Mouse (Mus musculus): ENCODE measurements at regions not wholly inside any gene's neighbourhood (a gene's known extent, or its start where the extent isn't known, plus 50 kb on each side); places are given as distances from the start of the nearest gene placed in this dataset.

GRCm38 (mm10) chrX:70261360-70261759 is 103.5 kb downstream of the Ids start:
- no peaks in the 10 kb centered on the region for H3K4me1 ChIP-seq (ENCODE audit: control insufficient read depth, insufficient read depth, low read length)
- no peak for TF ChIP-seq CTCF (IDR thresholded peaks at IDR 0.05; ENCODE audit: insufficient read depth, low read length)
- TF ChIP-seq POLR2A (IDR thresholded peaks at IDR 0.05; ENCODE audit: borderline replicate concordance, extremely low read depth, low read depth, low read length) = no peak
- 46% methylated on average over 1 of the region's 1 CpGs for WGBS
- DNase-seq = no peak
- H3K4me3 ChIP-seq (replicated peaks; ENCODE audit: extremely low read depth, low read depth, low read length) = no peak overlapping the region

DNA sequence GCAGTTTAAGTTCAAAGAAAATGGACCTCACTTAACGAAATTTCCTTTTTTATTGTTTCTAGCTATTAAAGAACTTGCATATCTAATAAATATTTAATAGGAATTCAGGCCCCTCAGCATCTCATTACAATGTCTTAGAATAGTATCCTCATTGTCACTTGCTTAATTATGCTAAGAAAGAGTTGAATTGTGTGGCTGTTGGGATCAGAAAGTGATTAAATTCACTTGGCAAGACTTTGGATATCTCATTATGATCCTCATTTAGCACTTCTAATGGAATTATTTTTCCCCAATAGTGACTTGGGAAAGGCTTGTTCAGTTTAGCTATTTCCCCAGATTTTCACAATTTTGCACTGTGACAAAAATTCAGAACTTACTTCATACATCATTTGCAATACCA is 148.9 kb downstream of the Ids start:
- 68% methylated on average over 1 of the region's 1 CpGs for WGBS
- Histone ChIP-seq H3K4me1 (ENCODE audit: control insufficient read depth, insufficient read depth, low read length) (no peaks in the 10 kb centered on the region), H3K4me3 (replicated peaks; ENCODE audit: extremely low read depth, low read depth, low read length) (no peak overlapping the region)
- DNase-seq = no peak
- no peak for TF ChIP-seq CTCF (IDR thresholded peaks at IDR 0.05; ENCODE audit: insufficient read depth, low read length)
- no peak for TF ChIP-seq POLR2A (IDR thresholded peaks at IDR 0.05; ENCODE audit: borderline replicate concordance, extremely low read depth, low read depth, low read length)

DNA sequence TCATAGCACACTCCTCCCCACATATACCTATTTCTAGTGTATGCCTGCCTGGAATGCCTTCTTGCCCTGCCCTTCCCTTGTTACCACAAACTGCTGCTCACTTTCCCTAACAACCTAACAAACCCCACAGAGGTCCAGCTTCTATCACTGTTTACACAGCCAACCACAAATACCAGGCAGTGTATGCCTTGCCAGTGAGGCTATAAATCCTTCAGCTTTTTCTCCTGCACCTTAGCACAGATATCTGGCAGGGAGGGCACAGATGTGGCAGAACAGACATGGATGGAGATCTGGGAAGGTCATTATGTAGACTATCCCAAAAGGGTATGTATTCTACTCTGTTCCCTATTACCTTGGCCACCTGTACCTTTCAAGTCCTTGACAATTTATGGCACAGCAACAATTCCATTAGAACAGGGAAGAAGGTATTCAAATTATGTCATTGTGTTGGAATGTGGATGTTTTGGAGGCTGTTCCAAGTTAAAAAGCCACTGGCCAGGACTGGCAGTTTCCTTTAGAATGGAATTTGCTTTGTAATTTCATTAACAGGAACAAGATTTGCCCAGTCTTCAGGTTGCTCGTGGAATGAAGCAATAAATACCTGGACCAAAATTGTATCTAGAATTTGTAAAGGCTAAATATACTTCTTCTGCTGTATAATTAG is 180.3 kb downstream of the Ids start:
- Histone ChIP-seq H3K4me1 (ENCODE audit: control insufficient read depth, insufficient read depth, low read length) (no peaks in the 10 kb centered on the region), H3K4me3 (replicated peaks; ENCODE audit: extremely low read depth, low read depth, low read length) (no peak overlapping the region)
- TF ChIP-seq CTCF (IDR thresholded peaks at IDR 0.05; ENCODE audit: insufficient read depth, low read length) = no peak
- no peak for TF ChIP-seq POLR2A (IDR thresholded peaks at IDR 0.05; ENCODE audit: borderline replicate concordance, extremely low read depth, low read depth, low read length)
- peak; percentile 5 for DNase-seq
- 66% methylated on average over 1 of the region's 1 CpGs for WGBS

- no peak for TF ChIP-seq POLR2A (IDR thresholded peaks at IDR 0.05; ENCODE audit: borderline replicate concordance, extremely low read depth, low read depth, low read length)
- Histone ChIP-seq H3K4me3 (replicated peaks; ENCODE audit: extremely low read depth, low read depth, low read length) (no peak overlapping the region), H3K4me1 (ENCODE audit: control insufficient read depth, insufficient read depth, low read length) (no peaks in the 10 kb centered on the region)
- 49% methylated on average over 2 of the region's 2 CpGs for WGBS
- DNase-seq = no peak
Measured at GRCm38 (mm10) chrX:70169737-70170136, 195.1 kb downstream of the Ids start.

GRCm38 (mm10) chrX:70161011-70161410 is 203.9 kb downstream of the Ids start:
- WGBS = 20% methylated on average over 4 of the region's 4 CpGs
- no peak for TF ChIP-seq POLR2A (IDR thresholded peaks at IDR 0.05; ENCODE audit: borderline replicate concordance, extremely low read depth, low read depth, low read length)
- TF ChIP-seq CTCF (IDR thresholded peaks at IDR 0.05; ENCODE audit: insufficient read depth, low read length) = no peak
- DNase-seq = no peak
- Histone ChIP-seq H3K4me3 (replicated peaks; ENCODE audit: extremely low read depth, low read depth, low read length) (no peak overlapping the region), H3K4me1 (ENCODE audit: control insufficient read depth, insufficient read depth, low read length) (no peaks in the 10 kb centered on the region)

Measured in lung, adult 2 months (tissue).